Mouse (Mus musculus): ENCODE results near the gene Mpg.

DNA sequence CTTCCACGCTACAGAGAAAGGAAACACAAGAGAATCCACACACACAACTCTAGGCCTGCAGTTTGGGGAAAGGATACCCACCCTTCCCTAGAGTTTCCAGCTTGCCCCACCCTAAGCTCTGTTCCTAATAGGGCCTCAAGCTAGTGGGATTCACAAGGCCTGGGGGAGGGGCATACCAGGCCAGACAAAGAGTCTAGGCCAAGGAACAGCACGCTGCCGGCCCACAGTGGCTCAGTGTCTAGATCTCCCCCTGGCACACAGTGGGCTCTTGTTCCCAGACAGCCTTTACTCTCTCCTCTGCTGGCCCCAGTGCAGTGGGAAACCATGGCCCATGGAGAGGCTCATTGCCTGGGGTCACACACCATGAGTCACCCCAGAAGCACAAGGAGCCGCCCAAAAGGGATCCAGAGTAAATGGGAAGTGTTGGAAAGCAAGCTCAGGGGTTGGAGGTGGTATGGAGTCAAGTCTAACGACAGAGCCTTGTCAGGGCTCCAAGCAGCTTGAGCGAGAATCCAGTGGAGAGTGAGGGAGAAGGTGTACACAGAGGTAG, 7.7 kb upstream of the Mpg start:
- no peak for TF ChIP-seq GATA1 (IDR thresholded peaks at IDR 0.05; ENCODE audit: borderline replicate concordance, low read length)
- no peak for TF ChIP-seq FLI1 (IDR thresholded peaks at IDR 0.05; ENCODE audit: low read length)

Data from megakaryocyte, embryonic 14.5 days (primary cell).